Mouse (Mus musculus) neural tube, embryonic 12.5 days (tissue): ENCODE data around the gene Gm7879. TPM values are rescaled to one million over a fixed set of nuclear protein-coding genes. Genes with fewer than 3 reads are reported as not detected.
A peak's percentile ranks its signal among the peaks of the same experiment; 100 is the strongest.
"Not testable (repeated sequence)": the region's sequence is repeated elsewhere in the genome, so short reads cannot be mapped to it uniquely, and the experiment has no call there.

Source experiments
- ATAC-seq: fragments of 200-750 bp; cut with Nextera tagmentation; 2 replicates; pipeline ENCODE4 v1.8.0; 2017; ENCODE audit warnings: low read depth, mild to moderate bottlenecking, moderate TSS enrichment, moderate library complexity; ENCODE audit not compliant: low FRiP score
- H3K27ac ChIP-seq: fragments of 300-500 bp; sonication (generic); 2 replicates; pipeline ENCODE4 v1.5.1; 2016
- H3K27me3 ChIP-seq: fragments of 300-500 bp; sonication (generic); replicated peaks from 2 replicates; pipeline ENCODE4 v1.6.1; 2016; ENCODE audit warnings: mild to moderate bottlenecking
- H3K36me3 ChIP-seq: fragments of 300-500 bp; sonication (generic); 2 replicates; pipeline ENCODE4 v1.6.1; 2016; ENCODE audit warnings: mild to moderate bottlenecking
- H3K4me1 ChIP-seq: fragments of 300-500 bp; sonication (generic); 2 replicates; pipeline ENCODE4 v1.6.1; 2016
- H3K4me2 ChIP-seq: fragments of 300-500 bp; sonication (generic); replicated peaks from 2 replicates; pipeline ENCODE4 v1.6.1; 2016; ENCODE audit warnings: mild to moderate bottlenecking
- H3K4me3 ChIP-seq: fragments of 300-500 bp; sonication (generic); 2 replicates; pipeline ENCODE4 v1.5.1; 2016
- H3K9ac ChIP-seq: fragments of 300-500 bp; sonication (generic); 2 replicates; pipeline ENCODE4 v1.6.1; 2016; ENCODE audit warnings: mild to moderate bottlenecking
- H3K9me3 ChIP-seq: fragments of 300-500 bp; sonication (generic); 2 replicates; pipeline ENCODE4 v1.6.1; 2016; ENCODE audit warnings: mild to moderate bottlenecking
- WGBS: fragments of 180-500 bp; shearing (Covaris S2); methylation state at CpG from one replicate; pipeline ENCODE4 v1.1.7; 2016; 5-methylcytosine and 5-hydroxymethylcytosine counted together
- polyA plus RNA-seq: library from polyadenylated mRNA; unstranded; fragments of >200 nt; fragmentation: Nextera tagmentation; extraction: Ambion mirVana; gene quantifications from 2 replicates; pipeline ENCODE4 v1.2.1, GENCODE M21; 2016

The Gm7879 gene
- polyA plus RNA-seq = 0.55 TPM in 1 of 2 replicates, not detected in the other

DNA sequence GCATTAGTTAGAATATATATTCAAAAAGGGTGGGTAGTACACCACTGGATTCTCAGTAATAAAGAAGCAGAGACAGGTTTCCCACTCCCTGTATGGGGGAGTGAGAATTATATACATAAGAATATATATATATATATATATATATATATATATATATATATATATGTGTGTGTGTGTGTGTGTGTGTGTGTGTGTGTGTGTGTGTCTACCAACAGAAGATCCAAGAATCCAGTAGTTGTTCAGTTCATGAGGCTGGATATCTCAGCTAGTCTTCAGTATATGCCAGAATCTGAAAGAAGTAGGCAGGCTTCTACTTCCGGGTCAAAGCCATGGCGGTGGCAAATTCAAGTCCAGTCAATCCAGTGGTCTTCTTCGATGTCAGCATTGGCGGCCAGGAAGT lies at the start of gene Gm7879:
TSS of gene Gm7879 (plus strand) at position 301 of the 400 bp plus-strand sequence.
- H3K9ac ChIP-seq, H3K4me1 ChIP-seq, H3K9me3 ChIP-seq, H3K4me2 ChIP-seq, ATAC-seq, H3K27me3 ChIP-seq, H3K36me3 ChIP-seq, H3K4me3 ChIP-seq, H3K27ac ChIP-seq: not testable (repeated sequence)
- 95% methylated on average over 4 of the region's 4 CpGs for WGBS

GRCm38 (mm10) chr5:43863642-43864041 lies 49.3 kb upstream of the Gm7879 start:
- Histone ChIP-seq H3K9ac (no peak overlapping the region), H3K36me3 (no peaks in the 10 kb centered on the region)
- WGBS = 81% methylated on average over 6 of the region's 6 CpGs

GRCm38 (mm10) chr5:43865316-43865715 lies 47.6 kb upstream of the Gm7879 start:
- Histone ChIP-seq H3K36me3 (no peaks in the 10 kb centered on the region), H3K4me3 (no peak overlapping the region), H3K4me2 (no peak overlapping the region), H3K27ac (no peak overlapping the region), H3K27me3 (no peaks in the 10 kb centered on the region), H3K9me3 (no peaks in the 10 kb centered on the region), H3K9ac (no peak overlapping the region), H3K4me1 (peaks cover 8% of the 10 kb centered on the region)
- 81% methylated on average over 2 of the region's 2 CpGs for WGBS
- ATAC-seq = no peak

More at GRCm38 (mm10) chr5:43863642-43864041, 49.3 kb upstream of the Gm7879 start:
- ATAC-seq = no peak
- Histone ChIP-seq H3K4me3 (no peak overlapping the region), H3K9me3 (no peaks in the 10 kb centered on the region), H3K4me2 (no peak overlapping the region), H3K27ac (no peak overlapping the region), H3K4me1 (no peaks in the 10 kb centered on the region), H3K27me3 (no peaks in the 10 kb centered on the region)

DNA sequence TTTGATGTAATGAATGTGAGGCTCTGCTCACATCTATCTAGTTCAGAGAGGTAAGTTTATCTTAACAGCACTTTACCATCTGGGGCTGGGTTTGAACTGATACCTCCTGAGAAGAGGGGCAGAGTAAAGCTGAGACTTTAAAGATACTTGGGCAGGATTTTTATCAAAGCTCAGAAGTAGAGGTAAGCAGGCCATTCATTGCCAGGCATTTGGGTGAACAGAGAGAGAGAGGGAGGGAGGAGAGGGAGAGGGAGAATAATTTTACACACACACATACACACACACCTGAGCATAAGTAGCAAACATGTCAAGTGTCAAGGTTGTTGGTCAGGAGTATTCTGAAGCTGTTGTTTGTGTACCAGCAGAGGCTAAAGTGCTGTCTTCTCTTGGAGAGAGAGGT lies 44.7 kb upstream of the Gm7879 start, which contains the start of gene Cd38:
TSS of gene Cd38 (plus strand) at position 301 of the 400 bp plus-strand sequence.
- Histone ChIP-seq H3K27me3 (no peaks in the 10 kb centered on the region), H3K4me2 (peak within 1 kb of the TSS; percentile 64), H3K4me3 (peak within 1 kb of the TSS; percentile 26), H3K4me1 (peaks cover 8% of the 10 kb centered on the region), H3K36me3 (no peaks in the 10 kb centered on the region), H3K27ac (no peak within 1 kb of the TSS), H3K9ac (peak within 1 kb of the TSS; percentile 30; the same call in 1 of the 2 replicates), H3K9me3 (no peaks in the 10 kb centered on the region)
- ATAC-seq = no peak

- WGBS = 4% methylated on average over 28 of the region's 28 CpGs
- Histone ChIP-seq H3K9ac (peak overlapping the region; percentile 30; the same call in 1 of the 2 replicates), H3K27me3 (no peaks in the 10 kb centered on the region), H3K36me3 (no peaks in the 10 kb centered on the region), H3K4me2 (peak overlapping the region; percentile 64), H3K9me3 (no peaks in the 10 kb centered on the region), H3K4me3 (peak overlapping the region; percentile 26), H3K4me1 (peaks cover 8% of the 10 kb centered on the region), H3K27ac (no peak overlapping the region)
- peak; percentile 56 for ATAC-seq
Observed at GRCm38 (mm10) chr5:43868711-43869600, 44.0 kb upstream of the Gm7879 start.

DNA sequence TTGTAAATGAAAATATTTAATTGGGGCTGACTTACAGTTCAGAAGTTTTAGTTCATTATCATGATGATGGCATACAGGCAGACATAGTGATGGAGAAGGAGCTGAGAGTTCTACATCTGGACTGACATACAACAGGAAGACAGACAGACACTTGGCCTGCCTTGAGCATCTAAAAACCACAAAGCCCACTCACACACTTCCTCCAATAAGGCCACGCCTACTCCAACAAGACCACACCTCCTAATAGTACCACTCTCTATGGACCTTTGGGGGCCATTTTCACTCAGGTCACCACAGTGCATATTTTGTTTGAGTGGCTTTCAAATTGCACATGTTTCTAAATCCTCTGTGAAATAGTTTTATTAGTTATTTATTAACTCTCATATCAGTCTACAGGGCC lies 41.1 kb upstream of the Gm7879 start:
- H3K4me1 ChIP-seq = peaks cover 8% of the 10 kb centered on the region
- H3K9ac ChIP-seq = no peak overlapping the region
- no peaks in the 10 kb centered on the region for H3K9me3 ChIP-seq
- H3K36me3 ChIP-seq = no peaks in the 10 kb centered on the region
- no peak overlapping the region for H3K4me3 ChIP-seq
- no peak for ATAC-seq
- H3K4me2 ChIP-seq = no peak overlapping the region
- no peaks in the 10 kb centered on the region for H3K27me3 ChIP-seq
- no peak overlapping the region for H3K27ac ChIP-seq
- WGBS = 81% methylated on average over 1 of the region's 1 CpGs

DNA sequence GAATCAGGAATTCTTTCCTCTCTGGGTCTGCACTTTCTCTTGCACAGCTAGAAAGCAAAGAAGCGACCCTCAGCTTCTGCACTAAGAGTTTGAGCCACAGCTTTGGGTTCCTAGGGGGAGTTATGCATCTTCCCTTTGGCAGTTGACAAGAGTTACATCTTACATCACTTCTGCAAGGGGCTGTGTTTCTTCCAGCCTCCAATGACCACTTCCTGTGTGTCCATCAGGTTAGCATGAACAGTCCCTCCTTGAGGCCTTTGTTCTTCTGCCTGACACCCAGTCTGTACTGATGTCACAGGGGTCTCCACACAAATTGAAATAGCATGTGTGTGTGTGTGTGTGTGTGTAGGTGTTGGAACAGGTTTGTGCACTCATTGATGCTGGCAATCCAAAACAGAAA lies 40.3 kb upstream of the Gm7879 start:
- no peak for ATAC-seq
- peaks cover 8% of the 10 kb centered on the region for H3K4me1 ChIP-seq
- no peak overlapping the region for H3K27ac ChIP-seq
- no peaks in the 10 kb centered on the region for H3K27me3 ChIP-seq
- 73% methylated on average over 1 of the region's 1 CpGs for WGBS
- no peaks in the 10 kb centered on the region for H3K9me3 ChIP-seq
- no peaks in the 10 kb centered on the region for H3K36me3 ChIP-seq
- no peak overlapping the region for H3K4me2 ChIP-seq
- H3K4me3 ChIP-seq = no peak overlapping the region
- no peak overlapping the region for H3K9ac ChIP-seq

GRCm38 (mm10) chr5:43882034-43882433 lies 30.9 kb upstream of the Gm7879 start:
- 93% methylated on average over 3 of the region's 3 CpGs for WGBS

DNA sequence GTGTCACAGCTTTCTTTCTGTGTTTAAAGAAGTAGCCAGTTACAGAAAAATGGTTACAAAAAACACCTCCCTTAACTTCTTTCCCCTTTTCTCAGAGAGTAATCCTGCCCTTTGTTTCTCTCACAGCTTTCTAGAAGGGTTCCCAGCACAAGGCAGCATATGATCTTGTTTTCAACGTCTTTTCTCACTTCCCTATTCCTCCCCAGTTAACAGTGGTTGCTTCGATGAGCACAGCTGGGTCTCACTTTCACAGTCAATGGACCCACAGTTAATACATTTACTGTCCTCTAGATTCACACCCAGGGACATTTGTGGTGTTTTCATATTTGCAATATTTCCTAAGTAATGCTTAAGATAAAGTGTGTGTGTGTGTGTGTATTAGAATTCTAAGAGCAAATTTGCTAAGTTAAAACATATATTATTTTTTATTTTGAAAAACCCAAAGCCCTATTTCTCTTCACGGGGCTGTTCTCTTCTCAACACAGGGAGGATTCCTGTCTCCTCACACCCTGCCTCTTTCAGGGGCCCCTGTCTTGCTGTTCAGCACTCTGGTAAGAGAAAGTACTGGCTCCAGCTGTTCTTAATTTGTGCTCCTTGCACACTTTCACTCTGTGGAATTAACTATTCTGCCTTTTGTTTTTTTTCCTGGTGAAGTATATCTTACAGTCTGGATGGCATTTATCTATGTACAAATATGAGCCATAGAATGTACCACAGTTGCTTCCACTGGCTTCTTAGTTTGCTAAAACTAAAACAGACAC lies 27.7 kb upstream of the Gm7879 start:
- no peaks in the 10 kb centered on the region for H3K9me3 ChIP-seq
- 33% methylated on average over 3 of the region's 3 CpGs for WGBS
- no peak overlapping the region for H3K4me3 ChIP-seq
- ATAC-seq = no peak
- H3K36me3 ChIP-seq = no peaks in the 10 kb centered on the region
- no peak overlapping the region for H3K9ac ChIP-seq
- H3K27me3 ChIP-seq = no peaks in the 10 kb centered on the region
- H3K27ac ChIP-seq = no peak overlapping the region
- H3K4me1 ChIP-seq = no peaks in the 10 kb centered on the region
- no peak overlapping the region for H3K4me2 ChIP-seq

More at GRCm38 (mm10) chr5:43882034-43882433, 30.9 kb upstream of the Gm7879 start:
- Histone ChIP-seq H3K9me3 (no peaks in the 10 kb centered on the region), H3K4me1 (no peaks in the 10 kb centered on the region), H3K36me3 (no peaks in the 10 kb centered on the region), H3K4me3 (no peak overlapping the region), H3K27ac (no peak overlapping the region), H3K9ac (no peak overlapping the region), H3K4me2 (no peak overlapping the region), H3K27me3 (no peaks in the 10 kb centered on the region)
- no peak for ATAC-seq

- Histone ChIP-seq H3K4me1 (no peaks in the 10 kb centered on the region), H3K9ac (no peak overlapping the region), H3K36me3 (no peaks in the 10 kb centered on the region), H3K4me3 (no peak overlapping the region), H3K4me2 (no peak overlapping the region), H3K27me3 (no peaks in the 10 kb centered on the region), H3K27ac (no peak overlapping the region), H3K9me3 (no peaks in the 10 kb centered on the region)
- 24% methylated on average over 1 of the region's 1 CpGs for WGBS
- ATAC-seq = no peak
Observed at GRCm38 (mm10) chr5:43892386-43892785, 20.6 kb upstream of the Gm7879 start.

DNA sequence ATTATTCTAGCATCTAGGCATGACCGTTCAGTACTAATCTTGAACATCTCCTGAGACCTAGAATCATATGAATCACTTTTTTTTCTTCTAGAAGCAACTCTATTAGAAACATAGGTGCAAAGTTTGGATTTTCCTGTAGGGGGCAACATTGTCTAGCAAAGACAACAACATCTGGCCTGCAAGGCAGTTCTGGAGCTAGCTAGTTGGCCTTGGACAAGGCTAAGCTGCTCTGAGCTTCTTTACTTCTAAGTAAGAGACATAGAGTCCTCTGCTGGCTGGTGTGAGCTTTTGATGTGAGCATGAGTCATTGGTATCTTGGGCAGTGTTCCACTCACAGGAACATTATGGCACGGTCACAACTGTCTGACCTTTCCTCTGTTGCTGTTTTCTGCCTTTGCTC lies 18.8 kb upstream of the Gm7879 start:
- no peaks in the 10 kb centered on the region for H3K4me1 ChIP-seq
- H3K4me3 ChIP-seq = no peak overlapping the region
- H3K9ac ChIP-seq = no peak overlapping the region
- ATAC-seq = no peak
- WGBS = 71% methylated on average over 2 of the region's 2 CpGs
- H3K36me3 ChIP-seq = no peaks in the 10 kb centered on the region
- no peak overlapping the region for H3K4me2 ChIP-seq
- no peaks in the 10 kb centered on the region for H3K9me3 ChIP-seq
- H3K27me3 ChIP-seq = no peaks in the 10 kb centered on the region
- no peak overlapping the region for H3K27ac ChIP-seq

GRCm38 (mm10) chr5:43895931-43896330 lies 17.0 kb upstream of the Gm7879 start:
- Histone ChIP-seq H3K4me1 (no peaks in the 10 kb centered on the region), H3K36me3 (no peaks in the 10 kb centered on the region), H3K9ac (no peak overlapping the region), H3K9me3 (no peaks in the 10 kb centered on the region), H3K27me3 (no peaks in the 10 kb centered on the region), H3K4me3 (no peak overlapping the region), H3K27ac (no peak overlapping the region), H3K4me2 (no peak overlapping the region)
- ATAC-seq = no peak
- 73% methylated on average over 3 of the region's 3 CpGs for WGBS
